Mouse (Mus musculus): Measurements from ENCODE around the gene Tomm40l. TPM values are rescaled to one million over a fixed set of nuclear protein-coding genes. Genes with fewer than 3 reads are reported as not detected.

Tomm40l gene
- polyA plus RNA-seq, 1 experiment, result 51.8 TPM

GRCm38 (mm10) chr1:171221281-171222193 lies 777 bp downstream of the Tomm40l start:
- Histone ChIP-seq H3K4me1 (ENCODE audit: control insufficient read depth, insufficient read depth, low read length) (peaks cover 5% of the 10 kb centered on the region; the same call in 1 of the 2 replicates), H3K27ac (ENCODE audit: insufficient read depth, low read depth, low read length) (no peak overlapping the region)
- TF ChIP-seq POLR2A (IDR thresholded peaks at IDR 0.05; ENCODE audit: low read depth, low read length) (no peak), CTCF (conservative IDR thresholded peaks at IDR 0.05; ENCODE audit: insufficient read depth, insufficient read length, low read depth, low read length) (no peak)

GRCm38 (mm10) chr1:171220871-171221270 lies 1.4 kb downstream of the Tomm40l start:
- no peak overlapping the region for H3K27ac ChIP-seq (ENCODE audit: insufficient read depth, low read depth, low read length)
- no peaks in the 10 kb centered on the region for H3K36me3 ChIP-seq (ENCODE audit: control insufficient read depth, insufficient read depth, low read length)
- 3% methylated on average over 10 of the region's 10 CpGs for WGBS
- DNase-seq, result peak; percentile 89
- no peak for TF ChIP-seq POLR2A (IDR thresholded peaks at IDR 0.05; ENCODE audit: low read depth, low read length)
- TF ChIP-seq CTCF (conservative IDR thresholded peaks at IDR 0.05; ENCODE audit: insufficient read depth, insufficient read length, low read depth, low read length), result peak; percentile 92
- H3K4me1 ChIP-seq (ENCODE audit: control insufficient read depth, insufficient read depth, low read length), result peaks cover 5% of the 10 kb centered on the region; the same call in 1 of the 2 replicates
- no peaks in the 10 kb centered on the region for H3K27me3 ChIP-seq (replicated peaks; ENCODE audit: control insufficient read depth, insufficient read depth, low read length)
- H3K4me3 ChIP-seq (ENCODE audit: insufficient read depth, low read depth, low read length), result no peak overlapping the region

More at GRCm38 (mm10) chr1:171221281-171222193, 777 bp downstream of the Tomm40l start:
- Histone ChIP-seq H3K4me3 (ENCODE audit: insufficient read depth, low read depth, low read length) (peak overlapping the region; percentile 87), H3K27me3 (replicated peaks; ENCODE audit: control insufficient read depth, insufficient read depth, low read length) (no peaks in the 10 kb centered on the region), H3K36me3 (ENCODE audit: control insufficient read depth, insufficient read depth, low read length) (no peaks in the 10 kb centered on the region)
- WGBS, result 4% methylated on average over 22 of the region's 22 CpGs
- no peak for DNase-seq

- H3K27me3 ChIP-seq (replicated peaks; ENCODE audit: control insufficient read depth, insufficient read depth, low read length), result no peaks in the 10 kb centered on the region
- TF ChIP-seq POLR2A (IDR thresholded peaks at IDR 0.05; ENCODE audit: low read depth, low read length), result no peak
- no peak for TF ChIP-seq CTCF (conservative IDR thresholded peaks at IDR 0.05; ENCODE audit: insufficient read depth, insufficient read length, low read depth, low read length)
- DNase-seq, result no peak
- H3K36me3 ChIP-seq (ENCODE audit: control insufficient read depth, insufficient read depth, low read length), result no peaks in the 10 kb centered on the region
- H3K4me1 ChIP-seq (ENCODE audit: control insufficient read depth, insufficient read depth, low read length), result peaks cover 2% of the 10 kb centered on the region; the same call in 1 of the 2 replicates
- 79% methylated on average over 18 of the region's 18 CpGs for WGBS
- H3K27ac ChIP-seq (ENCODE audit: insufficient read depth, low read depth, low read length), result no peak overlapping the region
- H3K4me3 ChIP-seq (ENCODE audit: insufficient read depth, low read depth, low read length), result no peak overlapping the region
These were observed 5.9 kb downstream of the Tomm40l start for GRCm38 (mm10) chr1:171216241-171216955.

- no peak within 1 kb of the TSS for H3K27ac ChIP-seq (ENCODE audit: insufficient read depth, low read depth, low read length)
- no peak for DNase-seq
- WGBS, result 70% methylated on average over 10 of the region's 10 CpGs
- H3K4me1 ChIP-seq (ENCODE audit: control insufficient read depth, insufficient read depth, low read length), result no peaks in the 10 kb centered on the region
- H3K27me3 ChIP-seq (replicated peaks; ENCODE audit: control insufficient read depth, insufficient read depth, low read length), result no peaks in the 10 kb centered on the region
- H3K36me3 ChIP-seq (ENCODE audit: control insufficient read depth, insufficient read depth, low read length), result no peaks in the 10 kb centered on the region
- no peak within 1 kb of the TSS for H3K4me3 ChIP-seq (ENCODE audit: insufficient read depth, low read depth, low read length)
- no peak for TF ChIP-seq CTCF (conservative IDR thresholded peaks at IDR 0.05; ENCODE audit: insufficient read depth, insufficient read length, low read depth, low read length)
- no peak for TF ChIP-seq POLR2A (IDR thresholded peaks at IDR 0.05; ENCODE audit: low read depth, low read length)
These were observed 8.4 kb downstream of the Tomm40l start, which contains the start of gene Nr1i3 for GRCm38 (mm10) chr1:171213801-171214496. Gene Nr1i3, plus strand, starts transcription at chr1:171213970.

GRCm38 (mm10) chr1:171212854-171213253 lies 9.5 kb downstream of the Tomm40l start:
- TF ChIP-seq POLR2A (IDR thresholded peaks at IDR 0.05; ENCODE audit: low read depth, low read length), result no peak
- TF ChIP-seq CTCF (conservative IDR thresholded peaks at IDR 0.05; ENCODE audit: insufficient read depth, insufficient read length, low read depth, low read length), result no peak
- Histone ChIP-seq H3K36me3 (ENCODE audit: control insufficient read depth, insufficient read depth, low read length) (no peaks in the 10 kb centered on the region), H3K4me1 (ENCODE audit: control insufficient read depth, insufficient read depth, low read length) (no peaks in the 10 kb centered on the region), H3K27ac (ENCODE audit: insufficient read depth, low read depth, low read length) (no peak overlapping the region), H3K27me3 (replicated peaks; ENCODE audit: control insufficient read depth, insufficient read depth, low read length) (no peaks in the 10 kb centered on the region), H3K4me3 (ENCODE audit: insufficient read depth, low read depth, low read length) (no peak overlapping the region)
- WGBS, result 30% methylated on average over 3 of the region's 3 CpGs
- no peak for DNase-seq

- Histone ChIP-seq H3K27me3 (replicated peaks; ENCODE audit: control insufficient read depth, insufficient read depth, low read length) (no peaks in the 10 kb centered on the region), H3K4me1 (ENCODE audit: control insufficient read depth, insufficient read depth, low read length) (no peaks in the 10 kb centered on the region), H3K27ac (ENCODE audit: insufficient read depth, low read depth, low read length) (no peak overlapping the region), H3K4me3 (ENCODE audit: insufficient read depth, low read depth, low read length) (no peak overlapping the region), H3K36me3 (ENCODE audit: control insufficient read depth, insufficient read depth, low read length) (no peaks in the 10 kb centered on the region)
- 30% methylated on average over 4 of the region's 4 CpGs for WGBS
- DNase-seq, result no peak
- no peak for TF ChIP-seq POLR2A (IDR thresholded peaks at IDR 0.05; ENCODE audit: low read depth, low read length)
- no peak for TF ChIP-seq CTCF (conservative IDR thresholded peaks at IDR 0.05; ENCODE audit: insufficient read depth, insufficient read length, low read depth, low read length)
These were observed 12.9 kb downstream of the Tomm40l start for GRCm38 (mm10) chr1:171209409-171209808.

Data from kidney, adult 2 months (tissue).